Mouse (Mus musculus) heart, embryonic 10.5 days (tissue): ENCODE results near the gene Lce1k. TPM values are rescaled to one million over a fixed set of nuclear protein-coding genes. Genes with fewer than 3 reads are reported as not detected.
"Not testable (repeated sequence)": the region's sequence is repeated elsewhere in the genome, so short reads cannot be mapped to it uniquely, and the experiment has no call there.

Experiments
- DNase-seq: peaks from one replicate; pipeline ENCODE4 v3.0.0-alpha.2; 2017; ENCODE audit warnings: low spot score
- H3K27ac ChIP-seq: fragments of 300-500 bp; sonication (generic); 2 replicates; pipeline ENCODE4 v1.5.1; 2016; ENCODE audit warnings: mild to moderate bottlenecking
- H3K27me3 ChIP-seq: fragments of 300-500 bp; sonication (generic); 2 replicates; pipeline ENCODE4 v1.6.1; 2016; ENCODE audit warnings: mild to moderate bottlenecking; ENCODE audit not compliant: poor library complexity, insufficient read depth, severe bottlenecking
- H3K36me3 ChIP-seq: fragments of 300-500 bp; sonication (generic); 2 replicates; pipeline ENCODE4 v1.6.1; 2016; ENCODE audit warnings: mild to moderate bottlenecking, moderate library complexity
- H3K4me1 ChIP-seq: fragments of 300-500 bp; sonication (generic); 2 replicates; pipeline ENCODE4 v1.6.1; 2016; ENCODE audit warnings: mild to moderate bottlenecking
- H3K4me3 ChIP-seq: fragments of 300-500 bp; sonication (generic); 2 replicates; pipeline ENCODE4 v1.5.1; 2016; ENCODE audit warnings: mild to moderate bottlenecking, moderate library complexity
- H3K9me3 ChIP-seq: fragments of 300-500 bp; sonication (generic); 2 replicates; pipeline ENCODE4 v1.6.1; 2016; ENCODE audit warnings: mild to moderate bottlenecking, moderate library complexity
- WGBS: fragments of 180-500 bp; shearing (Covaris S2); methylation state at CpG from one replicate; pipeline ENCODE4 v1.1.7; 2016; 5-methylcytosine and 5-hydroxymethylcytosine counted together
- polyA plus RNA-seq: library from polyadenylated mRNA; unstranded; fragments of >200 nt; fragmentation: Nextera tagmentation; extraction: Ambion mirVana; gene quantifications from 2 replicates; pipeline ENCODE4 v1.2.1, GENCODE M21; 2016

Lce1k gene
- not detected in 2 replicates for polyA plus RNA-seq

DNA sequence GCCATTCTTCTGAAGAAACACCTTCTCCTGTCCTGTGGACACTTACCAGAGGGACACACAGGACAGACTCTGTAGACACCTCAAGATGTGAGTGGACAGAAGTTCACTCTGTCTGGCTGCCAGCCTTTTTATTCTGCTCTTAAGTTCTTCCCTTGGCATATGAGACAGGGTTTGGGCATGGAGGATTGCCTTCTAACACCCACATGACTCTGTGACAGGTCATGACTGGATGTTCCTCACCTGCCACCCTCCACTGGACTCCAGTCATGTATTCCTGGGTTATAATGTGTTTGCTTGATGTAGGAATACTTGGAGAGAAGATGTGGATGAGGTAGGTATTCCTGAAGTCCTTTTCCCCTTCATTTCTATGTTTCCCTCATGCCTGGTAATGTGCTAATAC, at the start of gene Lce1k:
Gene Lce1k, minus strand, starts transcription at position 101 of the 400 bp plus-strand sequence.
- no peaks in the 10 kb centered on the region for H3K36me3 ChIP-seq
- H3K27ac ChIP-seq, result no peak within 1 kb of the TSS
- no peak for DNase-seq
- no peak within 1 kb of the TSS for H3K4me3 ChIP-seq
- H3K9me3 ChIP-seq, result no peaks in the 10 kb centered on the region
- no peaks in the 10 kb centered on the region for H3K4me1 ChIP-seq
- no peaks in the 10 kb centered on the region for H3K27me3 ChIP-seq

DNA sequence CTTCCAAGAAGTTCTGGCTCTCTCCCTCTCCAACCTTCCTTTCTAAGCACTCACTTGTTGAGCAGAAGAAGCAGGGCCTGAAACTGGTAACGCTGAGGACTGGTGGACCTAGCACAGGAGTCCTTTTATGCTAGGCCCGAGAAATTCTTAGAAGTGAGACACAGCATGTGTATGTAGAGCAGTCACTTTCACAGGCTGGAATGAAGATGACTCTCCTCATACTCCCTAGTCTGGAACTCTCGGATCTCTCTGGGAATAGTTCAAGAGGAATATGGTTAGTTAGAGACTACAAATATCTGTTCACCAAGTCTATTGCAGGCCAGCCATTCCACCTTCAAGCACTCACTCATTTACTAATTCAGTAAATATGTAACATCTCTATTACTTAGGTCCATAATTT, 43.5 kb upstream of the Lce1k start, which contains the start of gene Lce1l:
Gene Lce1l, minus strand, starts transcription at position 101 of the 400 bp plus-strand sequence.
- WGBS, result 80% methylated on average over 3 of the region's 3 CpGs
- H3K9me3 ChIP-seq, result no peaks in the 10 kb centered on the region
- H3K36me3 ChIP-seq, result no peaks in the 10 kb centered on the region
- no peaks in the 10 kb centered on the region for H3K27me3 ChIP-seq
- no peak for DNase-seq
- no peak within 1 kb of the TSS for H3K4me3 ChIP-seq
- H3K4me1 ChIP-seq, result no peaks in the 10 kb centered on the region
- H3K27ac ChIP-seq, result no peak within 1 kb of the TSS

- no peak within 1 kb of the TSS for H3K4me3 ChIP-seq
- DNase-seq, result no peak
- H3K4me1 ChIP-seq, result no peaks in the 10 kb centered on the region
- no peaks in the 10 kb centered on the region for H3K27me3 ChIP-seq
- no peaks in the 10 kb centered on the region for H3K9me3 ChIP-seq
- H3K36me3 ChIP-seq, result no peaks in the 10 kb centered on the region
- H3K27ac ChIP-seq, result no peak within 1 kb of the TSS
- WGBS, result 32% methylated on average over 1 of the region's 1 CpGs
These were observed 19.4 kb upstream of the Lce1k start, which contains the start of gene Kprp for GRCm38 (mm10) chr3:92827108-92827507. Kprp (minus strand) TSS chr3:92827247.

DNA sequence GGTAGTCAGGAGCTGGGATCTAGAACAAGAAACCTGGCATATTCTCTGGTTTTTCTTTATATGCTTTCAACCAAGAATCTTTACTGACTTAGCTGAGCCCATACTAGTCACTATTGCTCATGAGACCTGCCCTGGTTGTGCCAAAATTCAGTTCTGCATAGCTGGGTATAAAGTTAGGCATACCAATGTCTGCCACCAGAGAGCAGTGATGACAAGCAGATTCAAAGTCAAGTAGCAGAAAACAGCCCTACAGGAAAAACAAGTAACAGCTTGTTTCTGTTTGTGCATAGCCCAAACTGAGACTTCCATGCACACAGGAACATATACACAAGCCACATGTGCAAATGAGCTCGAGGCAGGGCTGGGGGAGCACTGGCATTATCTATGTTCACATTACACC, 18.1 kb upstream of the Lce1k start:
- Histone ChIP-seq H3K4me3 (no peak overlapping the region), H3K36me3 (no peaks in the 10 kb centered on the region), H3K9me3 (no peaks in the 10 kb centered on the region), H3K27me3 (no peaks in the 10 kb centered on the region), H3K27ac (no peak overlapping the region), H3K4me1 (no peaks in the 10 kb centered on the region)
- WGBS, result 44% methylated on average over 1 of the region's 1 CpGs
- DNase-seq, result no peak

DNA sequence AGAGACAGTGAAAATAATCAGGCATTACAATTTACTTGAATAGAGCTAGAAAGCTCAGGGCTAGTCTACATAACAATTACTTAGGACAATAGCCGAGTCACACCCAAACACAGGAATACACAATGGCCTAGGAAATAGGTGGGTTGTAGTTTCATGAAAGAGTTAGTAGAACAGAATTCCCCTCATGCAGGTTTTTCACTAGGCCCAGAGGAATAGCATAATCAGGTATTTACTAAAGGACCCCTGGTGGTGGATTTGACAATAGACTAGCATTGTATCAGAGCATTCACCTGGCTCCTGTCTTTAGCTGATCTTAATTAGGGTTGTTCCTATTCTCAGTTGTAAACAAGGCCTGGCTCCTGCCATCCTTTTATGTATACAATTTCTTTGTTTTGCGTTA, 8.3 kb upstream of the Lce1k start:
- not testable (repeated sequence) for H3K36me3 ChIP-seq, H3K4me3 ChIP-seq, H3K27me3 ChIP-seq, H3K9me3 ChIP-seq, DNase-seq, H3K4me1 ChIP-seq, H3K27ac ChIP-seq
- 88% methylated on average over 2 of the region's 2 CpGs for WGBS

DNA sequence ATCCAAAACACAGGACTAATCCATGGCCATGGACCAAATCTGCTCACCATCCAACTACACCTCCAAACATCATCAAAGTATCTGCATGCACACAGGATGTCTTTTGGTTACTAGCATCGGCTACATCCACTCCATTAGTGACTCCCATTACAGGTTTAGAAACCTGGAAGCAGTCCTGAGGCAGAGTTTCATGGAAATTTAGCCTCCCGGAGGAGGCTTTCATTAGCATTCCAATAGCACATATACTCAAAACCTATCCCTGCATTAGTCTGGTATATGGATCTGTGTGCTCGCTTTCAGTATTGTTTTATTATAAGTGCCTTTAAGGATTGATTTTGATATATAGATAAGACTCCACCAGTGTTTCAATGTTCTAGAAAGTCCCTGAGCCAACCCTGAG, 7.9 kb upstream of the Lce1k start:
- H3K4me1 ChIP-seq, result no peaks in the 10 kb centered on the region
- no peaks in the 10 kb centered on the region for H3K27me3 ChIP-seq
- no peak overlapping the region for H3K27ac ChIP-seq
- no peak for DNase-seq
- no peaks in the 10 kb centered on the region for H3K36me3 ChIP-seq
- H3K4me3 ChIP-seq, result no peak overlapping the region
- no peaks in the 10 kb centered on the region for H3K9me3 ChIP-seq
- 89% methylated on average over 3 of the region's 3 CpGs for WGBS

GRCm38 (mm10) chr3:92790414-92790813, 17.3 kb downstream of the Lce1k start, which contains the start of gene Lce1j:
Lce1j (minus strand) TSS chr3:92790514.
- no peaks in the 10 kb centered on the region for H3K9me3 ChIP-seq
- H3K4me1 ChIP-seq, result no peaks in the 10 kb centered on the region
- H3K36me3 ChIP-seq, result no peaks in the 10 kb centered on the region
- no peaks in the 10 kb centered on the region for H3K27me3 ChIP-seq
- H3K4me3 ChIP-seq, result no peak within 1 kb of the TSS
- DNase-seq, result no peak
- WGBS, result 76% methylated on average over 1 of the region's 1 CpGs
- no peak within 1 kb of the TSS for H3K27ac ChIP-seq

DNA sequence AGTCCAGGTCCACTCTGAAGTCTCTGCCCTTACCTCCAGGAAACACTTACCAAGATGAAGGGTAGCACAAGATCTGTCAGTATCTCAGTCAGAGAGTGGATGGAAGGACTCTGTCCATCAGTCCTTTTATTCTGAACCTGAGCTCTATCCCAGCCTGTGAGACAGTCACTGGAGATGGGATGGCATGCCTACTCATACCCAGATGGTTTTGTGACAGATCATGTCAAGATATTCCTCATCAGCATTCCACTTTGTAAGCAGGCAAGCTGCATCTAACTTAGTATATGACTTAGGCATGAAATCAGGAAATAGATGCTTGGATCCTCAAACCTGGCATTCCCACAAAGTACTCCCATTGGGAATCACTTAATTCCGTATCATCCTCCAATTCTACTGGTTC, 28.9 kb downstream of the Lce1k start, which contains the start of gene Lce1i:
Gene Lce1i, minus strand, starts transcription at position 101 of the 400 bp plus-strand sequence.
- Histone ChIP-seq H3K4me1 (no peaks in the 10 kb centered on the region), H3K4me3 (no peak within 1 kb of the TSS), H3K27me3 (no peaks in the 10 kb centered on the region), H3K36me3 (no peaks in the 10 kb centered on the region), H3K9me3 (no peaks in the 10 kb centered on the region), H3K27ac (no peak within 1 kb of the TSS)
- DNase-seq, result no peak
- 67% methylated on average over 1 of the region's 1 CpGs for WGBS

- Histone ChIP-seq H3K36me3 (no peaks in the 10 kb centered on the region), H3K27ac (no peak overlapping the region), H3K9me3 (no peaks in the 10 kb centered on the region), H3K4me3 (no peak overlapping the region), H3K4me1 (no peaks in the 10 kb centered on the region), H3K27me3 (no peaks in the 10 kb centered on the region)
- no peak for DNase-seq
- WGBS, result 19% methylated on average over 3 of the region's 3 CpGs
These were observed 36.1 kb downstream of the Lce1k start for GRCm38 (mm10) chr3:92771573-92771972.

DNA sequence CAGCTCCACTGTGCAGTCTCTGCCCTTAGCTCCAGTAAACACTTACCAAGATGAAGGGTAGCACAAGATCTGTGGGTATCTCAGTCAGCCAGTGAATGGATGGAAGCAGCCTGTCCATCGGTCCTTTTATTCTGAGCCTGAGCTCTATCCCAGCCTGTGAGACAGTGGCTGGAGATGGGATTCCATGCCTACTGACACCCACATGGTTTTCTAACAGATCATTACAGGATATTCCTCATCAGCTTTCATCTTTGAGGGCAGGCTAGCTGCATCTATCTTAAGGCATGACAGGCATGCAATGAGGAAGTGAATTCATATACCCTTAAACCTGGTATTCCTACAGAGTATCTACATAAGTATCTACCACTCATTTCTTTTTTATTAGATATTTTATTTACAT, 42.7 kb downstream of the Lce1k start, which contains the start of gene Lce1h:
Gene Lce1h, minus strand, starts transcription at position 101 of the 400 bp plus-strand sequence.
- 86% methylated on average over 1 of the region's 1 CpGs for WGBS
- Histone ChIP-seq H3K4me1 (no peaks in the 10 kb centered on the region), H3K4me3 (no peak within 1 kb of the TSS), H3K9me3 (no peaks in the 10 kb centered on the region), H3K36me3 (no peaks in the 10 kb centered on the region), H3K27ac (no peak within 1 kb of the TSS), H3K27me3 (no peaks in the 10 kb centered on the region)
- DNase-seq, result no peak

Other genes starting within 250 kb of the Lce1k start
- not detected in 2 replicates for gene Ivl, start 234.2 kb downstream of the Lce1k start, polyA plus RNA-seq
- not detected in 2 replicates for gene Smcp, start 218.9 kb downstream of the Lce1k start, polyA plus RNA-seq
- not detected in 2 replicates for gene 2210017I01Rik, start 200.4 kb downstream of the Lce1k start, polyA plus RNA-seq
- gene Lce6a, start 186.2 kb downstream of the Lce1k start, polyA plus RNA-seq, result not detected in 2 replicates
- not detected in 2 replicates for gene Lce1a1, start 159.6 kb downstream of the Lce1k start, polyA plus RNA-seq
- not detected in 2 replicates for gene Lce1b, start 151.0 kb downstream of the Lce1k start, polyA plus RNA-seq
- gene Lce1a2, start 137.6 kb downstream of the Lce1k start, polyA plus RNA-seq, result not detected in 2 replicates
- gene Lce1c, start 128.6 kb downstream of the Lce1k start, polyA plus RNA-seq, result not detected in 2 replicates
- gene Lce1d, start 120.7 kb downstream of the Lce1k start, polyA plus RNA-seq, result not detected in 2 replicates
- gene Lce1e, start 98.8 kb downstream of the Lce1k start, polyA plus RNA-seq, result not detected in 2 replicates
- gene Lce1f, start 87.5 kb downstream of the Lce1k start, polyA plus RNA-seq, result not detected in 2 replicates
- not detected in 2 replicates for gene Gm38119, start 68.8 kb downstream of the Lce1k start, polyA plus RNA-seq
- gene Lce1g, start 55.6 kb downstream of the Lce1k start, polyA plus RNA-seq, result not detected in 2 replicates
- gene Lce1h, start 42.8 kb downstream of the Lce1k start, polyA plus RNA-seq, result not detected in 2 replicates
- gene Lce1i, start 29.0 kb downstream of the Lce1k start, polyA plus RNA-seq, result not detected in 2 replicates
- gene Lce1j, start 17.4 kb downstream of the Lce1k start, polyA plus RNA-seq, result not detected in 2 replicates
- not detected in 2 replicates for gene Kprp, start 19.4 kb upstream of the Lce1k start, polyA plus RNA-seq
- not detected in 2 replicates for gene Lce1l, start 43.4 kb upstream of the Lce1k start, polyA plus RNA-seq
- gene 2310050C09Rik, start 62.3 kb upstream of the Lce1k start, polyA plus RNA-seq, result not detected in 2 replicates
- gene Lce3a, start 118.3 kb upstream of the Lce1k start, polyA plus RNA-seq, result not detected in 2 replicates
- gene Lce3b, start 125.1 kb upstream of the Lce1k start, polyA plus RNA-seq, result not detected in 2 replicates
- not detected in 2 replicates for gene Lce3c, start 136.6 kb upstream of the Lce1k start, polyA plus RNA-seq
- not detected in 2 replicates for gene Lce3d, start 149.5 kb upstream of the Lce1k start, polyA plus RNA-seq
- gene Lce3e, start 159.2 kb upstream of the Lce1k start, polyA plus RNA-seq, result not detected in 2 replicates
- gene Lce3f, start 184.3 kb upstream of the Lce1k start, polyA plus RNA-seq, result not detected in 2 replicates
- not detected in 2 replicates for gene Crct1, start 207.8 kb upstream of the Lce1k start, polyA plus RNA-seq
- not detected in 2 replicates for gene Lce1m, start 211.2 kb upstream of the Lce1k start, polyA plus RNA-seq